Comparison of ENCODE assay signal across 8 mouse cellular contexts in genomic region chr7:28294481-28294880, GRCm38 (mm10). TPM values are rescaled to one million over a fixed set of nuclear protein-coding genes. Genes with fewer than 3 reads are reported as not detected.
DNase-seq lines count a peak whose midpoint lies in the region; ATAC-seq and TF ChIP-seq lines count a peak whose summit lies in the region.

No protein-coding gene starts in this region.

- no peaks in the 10 kb centered on the region for H3K36me3 ChIP-seq in megakaryocyte, embryonic 14.5 days (replicated peaks; ENCODE audit: low read length)
- H3K36me3 ChIP-seq in heart, embryonic 14.5 days (ENCODE audit: control insufficient read depth, insufficient read depth, low read length) = no peaks in the 10 kb centered on the region
- H3K36me3 ChIP-seq in kidney, postnatal 0 days (ENCODE audit: insufficient read depth, low read length) = no peaks in the 10 kb centered on the region
- no peaks in the 10 kb centered on the region for H3K36me3 ChIP-seq in liver, embryonic 14.5 days (replicated peaks; ENCODE audit: control insufficient read depth, insufficient read depth, low read depth)

- peak overlapping the region; percentile 72 for H3K4me2 ChIP-seq in heart, embryonic 14.5 days (ENCODE audit: low read length)
- peak overlapping the region; percentile 75 for H3K4me2 ChIP-seq in kidney, postnatal 0 days (ENCODE audit: low read length)
- H3K4me2 ChIP-seq in liver, embryonic 14.5 days (ENCODE audit: low read depth) = peak overlapping the region; percentile 57

- peak; percentile 87 for DNase-seq in embryo, embryonic 10.5 days (ENCODE audit: low spot score)
- DNase-seq in kidney, postnatal 0 days (ENCODE audit: low spot score) = peak; percentile 61
- peak in 1 of 3 experiments; percentile 30 for DNase-seq in liver, embryonic 14.5 days (ENCODE audit: low read depth in 3 of 3, low spot score in 3 of 3)

- no peak for TF ChIP-seq CTCF in kidney, postnatal 0 days (IDR thresholded peaks at IDR 0.05; ENCODE audit: low read depth)
- TF ChIP-seq CTCF in liver, embryonic 14.5 days (IDR thresholded peaks at IDR 0.05; ENCODE audit: low read depth) = no peak
- no peak for TF ChIP-seq CTCF in olfactory bulb, adult 2 months (IDR thresholded peaks at IDR 0.05; ENCODE audit: insufficient read depth, low read depth, low read length)

- H3K4me3 ChIP-seq in megakaryocyte, embryonic 14.5 days (replicated peaks) = peak overlapping the region; percentile 90
- H3K4me3 ChIP-seq in heart, embryonic 14.5 days (ENCODE audit: control insufficient read depth in 1 of 2, insufficient read depth in 1 of 2, low read depth in 1 of 2, low read length in 2 of 2) = peak overlapping the region; percentile 45 to 64
- H3K4me3 ChIP-seq in kidney, postnatal 0 days (replicated peaks; ENCODE audit: low read depth, low read length) = peak overlapping the region; percentile 44
- peak overlapping the region; percentile 5 to 32; a peak in 3 of 4 replicates for H3K4me3 ChIP-seq in liver, embryonic 14.5 days (ENCODE audit: insufficient read depth in 1 of 2, low read depth in 2 of 2, low read length in 2 of 2)
- H3K4me3 ChIP-seq in olfactory bulb, adult 2 months (ENCODE audit: insufficient read depth, low read depth, low read length) = peak overlapping the region; percentile 66

- TF ChIP-seq POLR2A in olfactory bulb, adult 2 months (IDR thresholded peaks at IDR 0.05; ENCODE audit: insufficient read depth, low read depth, low read length) = no peak; the same call in 1 of the 2 replicates

- H3K27me3 ChIP-seq in megakaryocyte, embryonic 14.5 days (replicated peaks) = peaks cover 95% of the 10 kb centered on the region
- peaks cover 93% of the 10 kb centered on the region for H3K27me3 ChIP-seq in heart, embryonic 14.5 days (ENCODE audit: control insufficient read depth, insufficient read depth, low read length)
- H3K27me3 ChIP-seq in kidney, postnatal 0 days (ENCODE audit: insufficient read depth, low read length) = peaks cover 36% of the 10 kb centered on the region
- H3K27me3 ChIP-seq in liver, embryonic 14.5 days (ENCODE audit: control insufficient read depth, insufficient read depth, low read length) = peaks cover 63% of the 10 kb centered on the region

- no peak for TF ChIP-seq EP300 in liver, embryonic 14.5 days (IDR thresholded peaks at IDR 0.05; ENCODE audit: low read depth)

- H3K4me1 ChIP-seq in megakaryocyte, embryonic 14.5 days = peaks cover 38% of the 10 kb centered on the region
- H3K4me1 ChIP-seq in heart, embryonic 14.5 days (ENCODE audit: control insufficient read depth in 2 of 2, insufficient read depth in 2 of 2, low read length in 2 of 2) = peaks cover 5 to 6% of the 10 kb centered on the region in 2 experiments; a peak in 2 of 4 replicates
- H3K4me1 ChIP-seq in kidney, postnatal 0 days (replicated peaks; ENCODE audit: insufficient read depth, low read length) = peaks cover 18% of the 10 kb centered on the region; the same call in 1 of the 2 replicates
- H3K4me1 ChIP-seq in liver, embryonic 14.5 days (replicated peaks; ENCODE audit: control insufficient read depth in 2 of 2, insufficient read depth in 2 of 2, low read length in 1 of 2) = no peaks in the 10 kb centered on the region; a peak in 1 of 4 replicates
- H3K4me1 ChIP-seq in olfactory bulb, adult 2 months (ENCODE audit: control insufficient read depth, insufficient read depth, low read length) = peaks cover 22% of the 10 kb centered on the region; the same call in 1 of the 2 replicates

- H3K9ac ChIP-seq in heart, embryonic 14.5 days (ENCODE audit: low read length) = peak overlapping the region; percentile 63
- peak overlapping the region; percentile 46; the same call in 1 of the 2 replicates for H3K9ac ChIP-seq in kidney, postnatal 0 days (ENCODE audit: low read depth, low read length)
- no peak overlapping the region for H3K9ac ChIP-seq in liver, embryonic 14.5 days (replicated peaks)

- no peak for ATAC-seq in megakaryocyte, adult 5-6 weeks (ENCODE audit: poor library complexity, severe bottlenecking)
- no peak for ATAC-seq in heart, embryonic 14.5 days (ENCODE audit: insufficient number of reproducible peaks, insufficient read depth, low FRiP score, low read depth)
- peak; percentile 38 for ATAC-seq in kidney, postnatal 0 days (replicated peaks; ENCODE audit: low FRiP score, low read depth)
- peak; percentile 52; the same call in 1 of the 2 replicates for ATAC-seq in liver, embryonic 14.5 days (ENCODE audit: insufficient read depth)
- no peak for ATAC-seq in inflammation-experienced regulatory T-cells, adult 6 months

- WGBS in heart, embryonic 14.5 days = 10% methylated on average over 60 of the region's 63 CpGs
- WGBS in kidney, postnatal 0 days = 4% methylated on average over 62 of the region's 63 CpGs
- WGBS in liver, embryonic 14.5 days (ENCODE audit: insufficient replicate concordance) = 11% methylated on average over 56 of the region's 63 CpGs
- WGBS in olfactory bulb, adult 2 months = 3% methylated on average over 63 of the region's 63 CpGs

- no peaks in the 10 kb centered on the region for H3K9me3 ChIP-seq in megakaryocyte, embryonic 14.5 days
- H3K9me3 ChIP-seq in heart, embryonic 14.5 days (ENCODE audit: control insufficient read depth, low read length) = no peaks in the 10 kb centered on the region
- H3K9me3 ChIP-seq in kidney, postnatal 0 days (replicated peaks; ENCODE audit: low read length) = no peaks in the 10 kb centered on the region
- H3K9me3 ChIP-seq in liver, embryonic 14.5 days (ENCODE audit: control insufficient read depth, low read length) = no peaks in the 10 kb centered on the region

- no peak overlapping the region for H3K27ac ChIP-seq in heart, embryonic 14.5 days (replicated peaks in 1 of 2; ENCODE audit: control insufficient read depth in 1 of 2, insufficient read depth in 1 of 2, low read depth in 2 of 2, low read length in 2 of 2)
- no peak overlapping the region for H3K27ac ChIP-seq in kidney, postnatal 0 days
- H3K27ac ChIP-seq in liver, embryonic 14.5 days = no peak overlapping the region
- H3K27ac ChIP-seq in olfactory bulb, adult 2 months (ENCODE audit: insufficient read depth, low read depth, low read length) = no peak overlapping the region

RNA-seq across cellular contexts. Expression of gene Selenov, which starts 3.5 kb away (rescaled TPM):
- not detected in 2 replicates for polyA plus RNA-seq in megakaryocyte, embryonic 14.5 days (2012; ENCODE audit: insufficient read depth, low replicate concordance)
- not detected in 2 replicates for total RNA-seq in megakaryocyte, adult 5-6 weeks (2015)
- not detected in 2 replicates for total RNA-seq in megakaryocyte, adult 5-6 weeks (2017)
- not detected in 2 replicates for polyA plus RNA-seq in heart, embryonic 14.5 days (2014; fragmentation: Nextera tagmentation; extraction: Ambion mirVana)
- polyA plus RNA-seq in kidney, postnatal 0 days (2015; fragmentation: Nextera tagmentation; extraction: Ambion mirVana) = 0.14 and 0.26 TPM in 2 replicates
- not detected in 2 replicates for polyA plus RNA-seq in liver, embryonic 14.5 days (2012; rRNA removed)
- polyA plus RNA-seq in liver, embryonic 14.5 days (2014; fragmentation: Nextera tagmentation; extraction: Ambion mirVana) = not detected in 2 replicates
- polyA plus RNA-seq in olfactory bulb, adult 2 months (2012; ENCODE audit: insufficient read depth, insufficient read length, low replicate concordance, missing spikeins) = not detected in 2 replicates
- polyA plus RNA-seq in inflammation-experienced regulatory T-cells, adult 6 months (2017; shearing (Covaris generic)) = not detected

RNA-seq across cellular contexts. Expression of gene Dll3, which starts 7.6 kb away (rescaled TPM):
- polyA plus RNA-seq in megakaryocyte, embryonic 14.5 days (2012; ENCODE audit: insufficient read depth, low replicate concordance) = 0.22 TPM in 1 of 2 replicates, not detected in the other
- not detected in 2 replicates for total RNA-seq in megakaryocyte, adult 5-6 weeks (2015)
- not detected in 2 replicates for total RNA-seq in megakaryocyte, adult 5-6 weeks (2017)
- 0.14 TPM in 1 of 2 replicates, not detected in the other for polyA plus RNA-seq in heart, embryonic 14.5 days (2014; fragmentation: Nextera tagmentation; extraction: Ambion mirVana)
- polyA plus RNA-seq in kidney, postnatal 0 days (2015; fragmentation: Nextera tagmentation; extraction: Ambion mirVana) = 0.43 and 0.45 TPM in 2 replicates
- polyA plus RNA-seq in liver, embryonic 14.5 days (2012; rRNA removed) = 0.03 and 0.04 TPM in 2 replicates
- polyA plus RNA-seq in liver, embryonic 14.5 days (2014; fragmentation: Nextera tagmentation; extraction: Ambion mirVana) = not detected in 2 replicates
- polyA plus RNA-seq in olfactory bulb, adult 2 months (2012; ENCODE audit: insufficient read depth, insufficient read length, low replicate concordance, missing spikeins) = not detected in 2 replicates
- polyA plus RNA-seq in inflammation-experienced regulatory T-cells, adult 6 months (2017; shearing (Covaris generic)) = not detected

RNA-seq across cellular contexts. Expression of gene Eid2b, which starts 16.9 kb away (rescaled TPM):
- polyA plus RNA-seq in megakaryocyte, embryonic 14.5 days (2012; ENCODE audit: insufficient read depth, low replicate concordance) = 7.4 and 27.7 TPM in 2 replicates
- total RNA-seq in megakaryocyte, adult 5-6 weeks (2015) = 3.6 and 5.8 TPM in 2 replicates
- 2.9 and 3.0 TPM in 2 replicates for total RNA-seq in megakaryocyte, adult 5-6 weeks (2017)
- polyA plus RNA-seq in heart, embryonic 14.5 days (2014; fragmentation: Nextera tagmentation; extraction: Ambion mirVana) = 6.7 and 8.4 TPM in 2 replicates
- polyA plus RNA-seq in kidney, postnatal 0 days (2015; fragmentation: Nextera tagmentation; extraction: Ambion mirVana) = 13.8 and 15.6 TPM in 2 replicates
- polyA plus RNA-seq in liver, embryonic 14.5 days (2012; rRNA removed) = 1.5 and 1.7 TPM in 2 replicates
- 1.4 and 2.1 TPM in 2 replicates for polyA plus RNA-seq in liver, embryonic 14.5 days (2014; fragmentation: Nextera tagmentation; extraction: Ambion mirVana)
- not detected in 2 replicates for polyA plus RNA-seq in olfactory bulb, adult 2 months (2012; ENCODE audit: insufficient read depth, insufficient read length, low replicate concordance, missing spikeins)
- 1 to 10 TPM in 1 of 3 experiments, under 1 TPM in 2; 0.34 to 1.7 (median 0.44) TPM for polyA plus RNA-seq in inflammation-experienced regulatory T-cells, adult 6 months (2017; shearing (Covaris generic))

RNA-seq across cellular contexts. Expression of gene Timm50, which starts 17.4 kb away (rescaled TPM):
- 153 and 165 TPM in 2 replicates for polyA plus RNA-seq in megakaryocyte, embryonic 14.5 days (2012; ENCODE audit: insufficient read depth, low replicate concordance)
- total RNA-seq in megakaryocyte, adult 5-6 weeks (2015) = 19.5 and 26.2 TPM in 2 replicates
- 19.7 and 22.1 TPM in 2 replicates for total RNA-seq in megakaryocyte, adult 5-6 weeks (2017)
- 119 and 131 TPM in 2 replicates for polyA plus RNA-seq in heart, embryonic 14.5 days (2014; fragmentation: Nextera tagmentation; extraction: Ambion mirVana)
- 117 and 122 TPM in 2 replicates for polyA plus RNA-seq in kidney, postnatal 0 days (2015; fragmentation: Nextera tagmentation; extraction: Ambion mirVana)
- polyA plus RNA-seq in liver, embryonic 14.5 days (2012; rRNA removed) = 45.4 and 52.3 TPM in 2 replicates
- polyA plus RNA-seq in liver, embryonic 14.5 days (2014; fragmentation: Nextera tagmentation; extraction: Ambion mirVana) = 91.1 and 95.2 TPM in 2 replicates
- not detected in 2 replicates for polyA plus RNA-seq in olfactory bulb, adult 2 months (2012; ENCODE audit: insufficient read depth, insufficient read length, low replicate concordance, missing spikeins)
- polyA plus RNA-seq in inflammation-experienced regulatory T-cells, adult 6 months (2017; shearing (Covaris generic)) = 10 to 100 TPM; 27.6 to 39.1 (median 36.4) TPM

RNA-seq across cellular contexts. Expression of gene Eid2, which starts 26.8 kb away (rescaled TPM):
- polyA plus RNA-seq in megakaryocyte, embryonic 14.5 days (2012; ENCODE audit: insufficient read depth, low replicate concordance) = 8.1 and 12.2 TPM in 2 replicates
- total RNA-seq in megakaryocyte, adult 5-6 weeks (2015) = 0.68 and 1.1 TPM in 2 replicates
- total RNA-seq in megakaryocyte, adult 5-6 weeks (2017) = 0.40 and 0.57 TPM in 2 replicates
- 8.4 and 10.3 TPM in 2 replicates for polyA plus RNA-seq in heart, embryonic 14.5 days (2014; fragmentation: Nextera tagmentation; extraction: Ambion mirVana)
- 4.5 and 10.9 TPM in 2 replicates for polyA plus RNA-seq in kidney, postnatal 0 days (2015; fragmentation: Nextera tagmentation; extraction: Ambion mirVana)
- 1.3 and 2.3 TPM in 2 replicates for polyA plus RNA-seq in liver, embryonic 14.5 days (2012; rRNA removed)
- 0.38 and 1.1 TPM in 2 replicates for polyA plus RNA-seq in liver, embryonic 14.5 days (2014; fragmentation: Nextera tagmentation; extraction: Ambion mirVana)
- not detected in 2 replicates for polyA plus RNA-seq in olfactory bulb, adult 2 months (2012; ENCODE audit: insufficient read depth, insufficient read length, low replicate concordance, missing spikeins)
- polyA plus RNA-seq in inflammation-experienced regulatory T-cells, adult 6 months (2017; shearing (Covaris generic)) = under 1 TPM; 0.25 to 0.84 (median 0.81) TPM

Comparison
In these comparisons a context has a peak if more than half of its experiments do, and no peak if none do; other contexts are left out.
1. H3K4me3 ChIP-seq: peak in every context shown above with its lines; median percentile 90 in megakaryocyte, embryonic 14.5 days; 66 in olfactory bulb, adult 2 months; 54 in heart, embryonic 14.5 days; 44 in kidney, postnatal 0 days; 18 in liver, embryonic 14.5 days.
2. ATAC-seq: peak in kidney, postnatal 0 days (single experiment) and liver, embryonic 14.5 days (single experiment); none in megakaryocyte, adult 5-6 weeks (single experiment), heart, embryonic 14.5 days (single experiment) and inflammation-experienced regulatory T-cells, adult 6 months (single experiment).
3. Peak in every context shown above with its lines, with median percentiles within 50 percentile points of each other: H3K4me2 ChIP-seq.